Mouse (Mus musculus): ENCODE results near the gene Thada.
A peak's percentile ranks its signal among the peaks of the same experiment; 100 is the strongest.

Thada gene

GRCm38 (mm10) chr17:84465753-84466608 lies at the start of gene Thada:
Gene Thada (minus strand): TSS chr17:84466205.
- peak; percentile 98 for DNase-seq (ENCODE audit: low spot score)

- DNase-seq (ENCODE audit: low spot score): no peak
These were observed 46.6 kb upstream of the Thada start for GRCm38 (mm10) chr17:84512516-84513085.

GRCm38 (mm10) chr17:84511682-84512515 lies 45.9 kb upstream of the Thada start, which contains the start of gene Plekhh2:
Gene Plekhh2 (plus strand): TSS chr17:84511895.
- DNase-seq (ENCODE audit: low spot score): peak; percentile 83

- DNase-seq (ENCODE audit: low spot score): no peak
These were observed 45.1 kb upstream of the Thada start for GRCm38 (mm10) chr17:84510961-84511639.

- DNase-seq (ENCODE audit: low spot score): peak; percentile 69
These were observed 44.4 kb upstream of the Thada start for GRCm38 (mm10) chr17:84510355-84510754.

- DNase-seq (ENCODE audit: low spot score): no peak
These were observed 43.2 kb upstream of the Thada start for GRCm38 (mm10) chr17:84509176-84509575.

GRCm38 (mm10) chr17:84508736-84509135 lies 42.7 kb upstream of the Thada start:
- DNase-seq (ENCODE audit: low spot score): no peak

- DNase-seq (ENCODE audit: low spot score): no peak
These were observed 39.9 kb upstream of the Thada start for GRCm38 (mm10) chr17:84505922-84506321.

GRCm38 (mm10) chr17:84502341-84502740 lies 36.3 kb upstream of the Thada start:
- no peak for DNase-seq (ENCODE audit: low spot score)

GRCm38 (mm10) chr17:84498639-84499038 lies 32.6 kb upstream of the Thada start:
- no peak for DNase-seq (ENCODE audit: low spot score)

- no peak for DNase-seq (ENCODE audit: low spot score)
These were observed 32.1 kb upstream of the Thada start for GRCm38 (mm10) chr17:84497972-84498604.

- DNase-seq (ENCODE audit: low spot score): no peak
These were observed 31.6 kb upstream of the Thada start for GRCm38 (mm10) chr17:84497559-84497958.

- DNase-seq (ENCODE audit: low spot score): no peak
These were observed 31.0 kb upstream of the Thada start for GRCm38 (mm10) chr17:84497026-84497425.

GRCm38 (mm10) chr17:84492255-84492880 lies 26.4 kb upstream of the Thada start:
- no peak for DNase-seq (ENCODE audit: low spot score)

- no peak for DNase-seq (ENCODE audit: low spot score)
These were observed 21.4 kb upstream of the Thada start for GRCm38 (mm10) chr17:84487415-84487814.

- DNase-seq (ENCODE audit: low spot score): no peak
These were observed 17.8 kb upstream of the Thada start for GRCm38 (mm10) chr17:84483673-84484320.

- DNase-seq (ENCODE audit: low spot score): no peak
These were observed 16.8 kb upstream of the Thada start for GRCm38 (mm10) chr17:84482831-84483230.

- no peak for DNase-seq (ENCODE audit: low spot score)
These were observed 14.7 kb upstream of the Thada start for GRCm38 (mm10) chr17:84480464-84481355.

- no peak for DNase-seq (ENCODE audit: low spot score)
These were observed 12.3 kb upstream of the Thada start for GRCm38 (mm10) chr17:84478276-84478675.
